Mouse (Mus musculus) embryonic fibroblast, embryonic 13.5 days (primary cell): Measurements from ENCODE around the gene Serpina3c. TPM values are rescaled to one million over a fixed set of nuclear protein-coding genes. Genes with fewer than 3 reads are reported as not detected.

ENCODE experiments used
- H3K27ac ChIP-seq: 2 replicates; pipeline ENCODE4 v1.5.1; 2012; ENCODE audit warnings: low read length, control low read depth, inconsistent platforms; ENCODE audit not compliant: insufficient read depth
- H3K4me1 ChIP-seq: 2 replicates; pipeline ENCODE4 v1.6.1; 2011; ENCODE audit warnings: low read length; ENCODE audit not compliant: control insufficient read depth, insufficient read depth
- H3K4me3 ChIP-seq: 2 replicates; pipeline ENCODE4 v1.5.1; 2011; ENCODE audit warnings: mild to moderate bottlenecking, control low read depth, low read length; ENCODE audit not compliant: insufficient read depth
- CTCF ChIP-seq: IDR thresholded peaks from 2 replicates; pipeline ENCODE4 v1.5.1; 2011; ENCODE audit warnings: mild to moderate bottlenecking, control low read depth, low read length, moderate library complexity, borderline replicate concordance; ENCODE audit not compliant: insufficient read depth
- POLR2A ChIP-seq: IDR thresholded peaks from 2 replicates; pipeline ENCODE4 v1.6.1; 2011; ENCODE audit warnings: low read depth, mild to moderate bottlenecking, control low read depth, low read length, moderate library complexity
- polyA plus RNA-seq: library from polyadenylated mRNA; stranded (reverse); fragments of >200 nt; gene quantifications from 2 replicates; pipeline ENCODE4 v1.2.4, GENCODE M21; 2011; ENCODE audit warnings: low read depth; ENCODE audit not compliant: missing spikeins, insufficient read length

Serpina3c gene
- polyA plus RNA-seq, 1 experiment: not detected

GRCm38 (mm10) chr12:104151989-104152388, 1.7 kb downstream of the Serpina3c start:
- TF ChIP-seq POLR2A (no peak), CTCF (no peak)
- Histone ChIP-seq H3K4me1 (no peaks in the 10 kb centered on the region), H3K4me3 (no peak overlapping the region), H3K27ac (no peak overlapping the region)

GRCm38 (mm10) chr12:104145571-104145970, 8.1 kb downstream of the Serpina3c start:
- H3K4me1 ChIP-seq: no peaks in the 10 kb centered on the region
- TF ChIP-seq CTCF (no peak), POLR2A (no peak)
- H3K27ac ChIP-seq: no peak overlapping the region
- no peak overlapping the region for H3K4me3 ChIP-seq

- H3K4me3 ChIP-seq: no peak overlapping the region
- no peaks in the 10 kb centered on the region for H3K4me1 ChIP-seq
- no peak overlapping the region for H3K27ac ChIP-seq
- TF ChIP-seq POLR2A (no peak), CTCF (no peak)
These were observed 10.4 kb downstream of the Serpina3c start for GRCm38 (mm10) chr12:104143286-104143685.

- H3K27ac ChIP-seq: no peak overlapping the region
- H3K4me3 ChIP-seq: no peak overlapping the region
- no peaks in the 10 kb centered on the region for H3K4me1 ChIP-seq
- TF ChIP-seq POLR2A (no peak), CTCF (no peak)
These were observed 11.2 kb downstream of the Serpina3c start for GRCm38 (mm10) chr12:104142427-104142826.

- Histone ChIP-seq H3K27ac (no peak overlapping the region), H3K4me1 (no peaks in the 10 kb centered on the region), H3K4me3 (no peak overlapping the region)
- TF ChIP-seq CTCF: no peak
These were observed 12.2 kb downstream of the Serpina3c start for GRCm38 (mm10) chr12:104141506-104141905.

- no peak overlapping the region for H3K4me3 ChIP-seq
- H3K4me1 ChIP-seq: no peaks in the 10 kb centered on the region
- no peak for TF ChIP-seq CTCF
- TF ChIP-seq POLR2A: no peak
- H3K27ac ChIP-seq: no peak overlapping the region
These were observed 13.0 kb downstream of the Serpina3c start for GRCm38 (mm10) chr12:104140543-104141103.

GRCm38 (mm10) chr12:104138216-104138615, 15.5 kb downstream of the Serpina3c start:
- TF ChIP-seq CTCF: no peak
- TF ChIP-seq POLR2A: no peak
- no peak overlapping the region for H3K4me3 ChIP-seq
- no peak overlapping the region for H3K27ac ChIP-seq
- H3K4me1 ChIP-seq: no peaks in the 10 kb centered on the region

- Histone ChIP-seq H3K27ac (no peak overlapping the region), H3K4me1 (no peaks in the 10 kb centered on the region), H3K4me3 (no peak overlapping the region)
- no peak for TF ChIP-seq POLR2A
- no peak for TF ChIP-seq CTCF
These were observed 22.6 kb downstream of the Serpina3c start for GRCm38 (mm10) chr12:104131041-104131440.

GRCm38 (mm10) chr12:104127696-104128095, 26.0 kb downstream of the Serpina3c start, which contains the start of gene Serpina3b:
Gene Serpina3b (plus strand): TSS chr12:104127996.
- H3K27ac ChIP-seq: no peak within 1 kb of the TSS
- H3K4me1 ChIP-seq: peaks cover 6% of the 10 kb centered on the region
- H3K4me3 ChIP-seq: no peak within 1 kb of the TSS
- TF ChIP-seq CTCF (no peak), POLR2A (no peak)

GRCm38 (mm10) chr12:104125021-104125560, 28.6 kb downstream of the Serpina3c start:
- no peak overlapping the region for H3K4me3 ChIP-seq
- TF ChIP-seq CTCF: no peak
- TF ChIP-seq POLR2A: no peak
- no peak overlapping the region for H3K27ac ChIP-seq
- H3K4me1 ChIP-seq: peaks cover 6% of the 10 kb centered on the region
